Mouse (Mus musculus) stomach, postnatal 0 days (tissue): Measurements from ENCODE around the gene Gid8. TPM values are rescaled to one million over a fixed set of nuclear protein-coding genes. Genes with fewer than 3 reads are reported as not detected.

ENCODE experiments used
- ATAC-seq: fragments of 200-750 bp; cut with Nextera tagmentation; 2 replicates; pipeline ENCODE4 v1.8.0; 2017; ENCODE audit not compliant: low FRiP score, low TSS enrichment
- DNase-seq: peaks from one replicate; pipeline ENCODE4 v3.0.0-alpha.2; 2016; ENCODE audit warnings: low spot score
- H3K27ac ChIP-seq: fragments of 300-500 bp; sonication (generic); replicated peaks from 2 replicates; pipeline ENCODE4 v1.5.1; 2014; ENCODE audit warnings: mild to moderate bottlenecking, control low read depth
- H3K27me3 ChIP-seq: fragments of 300-500 bp; sonication (generic); 2 replicates; pipeline ENCODE4 v1.6.1; 2014; ENCODE audit warnings: low read length; ENCODE audit not compliant: control insufficient read depth, insufficient read depth
- H3K36me3 ChIP-seq: fragments of 300-500 bp; sonication (generic); 2 replicates; pipeline ENCODE4 v1.6.1; 2014; ENCODE audit warnings: low read length, mixed read lengths; ENCODE audit not compliant: control insufficient read depth, insufficient read depth
- H3K4me1 ChIP-seq: fragments of 300-500 bp; sonication (generic); replicated peaks from 2 replicates; pipeline ENCODE4 v1.6.1; 2014; ENCODE audit warnings: antibody characterized with exemption; ENCODE audit not compliant: control insufficient read depth, insufficient read depth
- H3K4me2 ChIP-seq: fragments of 300-500 bp; sonication (generic); replicated peaks from 2 replicates; pipeline ENCODE4 v1.6.1; 2014; ENCODE audit warnings: low read depth, mild to moderate bottlenecking, control low read depth, moderate library complexity
- H3K4me3 ChIP-seq: fragments of 300-500 bp; sonication (generic); 2 replicates; pipeline ENCODE4 v1.5.1; 2014; ENCODE audit warnings: low read depth, low read length, control low read depth
- H3K9ac ChIP-seq: fragments of 300-500 bp; sonication (generic); 2 replicates; pipeline ENCODE4 v1.6.1; 2014; ENCODE audit warnings: mild to moderate bottlenecking, low read length, control low read depth, mixed read lengths
- H3K9me3 ChIP-seq: fragments of 300-500 bp; sonication (generic); 2 replicates; pipeline ENCODE4 v1.6.1; 2016; ENCODE audit warnings: low read length; ENCODE audit not compliant: control insufficient read depth
- CTCF ChIP-seq: IDR thresholded peaks from 2 replicates; pipeline ENCODE4 v1.5.1; 2016; ENCODE audit warnings: antibody characterized with exemption, low read depth, mild to moderate bottlenecking, moderate library complexity
- EP300 ChIP-seq: optimal IDR thresholded peaks from 2 replicates; pipeline ENCODE3; 2016; ENCODE audit warnings: antibody characterized with exemption
- WGBS: fragments of 180-500 bp; shearing (Covaris S2); extraction: QIAGEN DNeasy Blood & Tissue Kit; methylation state at CpG from one replicate; pipeline ENCODE4 v1.1.7; 2014; 5-methylcytosine and 5-hydroxymethylcytosine counted together
- polyA plus RNA-seq: library from polyadenylated mRNA; unstranded; fragments of >200 nt; fragmentation: Nextera tagmentation; extraction: Ambion mirVana; gene quantifications from 2 replicates; pipeline ENCODE4 v1.2.1, GENCODE M21; 2015

Gene Gid8
- polyA plus RNA-seq, 1 experiment from 2014 or later = 60.7 TPM

DNA sequence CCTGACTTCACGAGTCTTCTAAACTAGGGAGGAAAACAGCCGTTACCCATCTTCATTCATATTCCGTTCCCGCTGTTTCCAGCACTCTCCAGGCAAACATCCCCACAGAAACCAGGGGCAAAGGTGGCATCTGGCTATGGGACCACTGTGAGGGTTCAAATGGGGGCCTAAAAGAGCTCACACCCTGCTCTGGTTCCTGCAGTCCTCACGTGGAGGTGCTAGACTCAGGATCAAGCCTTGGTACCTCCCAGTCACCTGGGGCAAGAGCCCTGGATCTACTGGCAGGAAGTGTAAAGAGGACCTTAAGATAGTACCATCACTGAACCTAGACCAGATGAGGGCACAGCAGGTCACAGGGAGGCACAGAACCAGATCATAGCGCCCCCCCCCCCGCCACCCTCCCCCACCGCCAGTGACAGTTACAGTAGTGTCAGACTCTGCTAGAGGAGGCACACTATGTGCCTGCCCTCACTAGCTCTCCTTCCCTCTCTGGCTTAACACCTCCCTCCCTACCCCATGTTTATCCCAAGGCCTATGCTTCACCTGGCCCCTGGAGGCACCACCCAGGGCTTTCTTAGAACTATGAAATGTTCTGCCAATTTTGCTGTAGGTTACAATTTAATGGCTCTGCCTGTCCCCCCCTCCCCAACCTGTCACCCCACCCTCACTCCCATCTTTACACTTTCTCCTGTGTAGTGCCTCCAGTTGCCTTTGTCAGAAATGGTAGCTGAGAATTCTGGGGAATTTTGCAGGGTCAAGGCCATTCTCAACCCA, 16.1 kb downstream of the Gid8 start:
- no peaks in the 10 kb centered on the region for H3K9me3 ChIP-seq
- H3K36me3 ChIP-seq = peaks cover 14% of the 10 kb centered on the region
- DNase-seq = no peak
- no peak overlapping the region for H3K4me3 ChIP-seq
- ATAC-seq = no peak
- no peak for TF ChIP-seq CTCF
- TF ChIP-seq EP300 = no peak
- no peaks in the 10 kb centered on the region; the same call in 1 of the 2 replicates for H3K4me1 ChIP-seq
- 0 out of 2 replicates have a peak overlapping the region, but pooled peaks have one; percentile 48 for H3K9ac ChIP-seq
- 17% methylated on average over 8 of the region's 8 CpGs for WGBS
- H3K27me3 ChIP-seq = no peaks in the 10 kb centered on the region
- peak overlapping the region; percentile 57 for H3K4me2 ChIP-seq
- H3K27ac ChIP-seq = no peak overlapping the region

DNA sequence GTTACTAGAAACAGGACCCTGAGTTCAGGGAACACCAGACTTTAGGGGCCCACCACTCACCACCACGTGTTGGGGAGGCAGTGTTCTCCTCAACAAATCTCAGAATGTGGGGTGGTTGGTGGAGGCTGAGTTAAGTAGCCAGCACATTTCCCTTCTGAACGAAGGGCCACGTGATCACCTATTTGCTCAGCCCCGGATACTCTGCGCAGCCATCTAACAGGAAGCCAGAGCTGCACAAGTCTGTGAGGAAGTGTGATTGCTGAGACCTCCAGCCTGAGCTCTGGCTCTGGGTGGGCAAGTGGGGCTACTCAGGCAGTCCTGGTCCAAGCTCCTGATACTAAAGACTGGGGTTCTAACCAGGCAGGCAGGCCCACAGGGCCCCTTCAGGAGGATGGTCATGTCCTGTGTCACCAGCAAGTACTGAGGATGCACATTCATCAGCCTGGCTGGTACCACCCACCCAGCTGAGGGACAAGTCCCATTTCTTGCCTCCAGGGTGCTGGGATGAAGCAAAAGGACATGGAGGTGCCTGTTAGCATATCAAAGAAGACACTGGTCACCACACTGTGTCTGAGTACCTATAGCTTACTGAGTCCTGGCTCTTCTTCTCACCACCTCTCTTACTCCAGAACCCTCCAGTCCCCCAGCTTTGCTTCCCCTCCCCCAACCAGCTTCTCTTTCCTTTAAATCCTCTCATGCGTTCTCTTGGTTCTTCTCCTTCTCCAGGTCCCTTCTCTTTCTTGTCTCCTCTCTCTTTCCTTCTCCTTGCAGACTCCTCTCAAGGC, 16.9 kb downstream of the Gid8 start:
- no peak overlapping the region for H3K27ac ChIP-seq
- no peaks in the 10 kb centered on the region for H3K9me3 ChIP-seq
- H3K9ac ChIP-seq = no peak overlapping the region
- no peaks in the 10 kb centered on the region; the same call in 1 of the 2 replicates for H3K4me1 ChIP-seq
- ATAC-seq (no peak), DNase-seq (no peak)
- 60% methylated on average over 6 of the region's 6 CpGs for WGBS
- no peak overlapping the region for H3K4me2 ChIP-seq
- H3K27me3 ChIP-seq = no peaks in the 10 kb centered on the region
- no peak overlapping the region for H3K4me3 ChIP-seq
- peaks cover 6% of the 10 kb centered on the region; the same call in 1 of the 2 replicates for H3K36me3 ChIP-seq
- no peak for TF ChIP-seq CTCF

DNA sequence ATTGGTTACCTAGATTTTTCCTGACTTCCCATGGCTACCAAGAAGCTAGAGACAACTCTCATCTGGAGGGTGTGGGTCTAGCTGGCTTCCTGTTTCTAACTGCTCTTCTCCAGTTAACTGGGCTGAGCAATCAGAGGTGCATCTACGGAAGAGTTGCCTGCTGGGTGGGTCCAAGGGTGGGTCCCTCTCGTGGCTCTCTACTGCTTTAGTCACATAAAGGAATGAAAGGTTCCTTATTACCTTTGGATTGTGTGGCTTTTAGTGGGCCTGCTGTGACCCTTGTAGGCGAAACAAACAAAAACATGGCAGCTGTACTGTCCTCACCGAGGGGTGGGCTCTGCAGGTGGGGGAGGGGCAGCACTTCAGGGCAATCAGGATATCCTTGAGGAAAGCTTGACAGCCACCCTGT, 17.7 kb downstream of the Gid8 start:
- no peaks in the 10 kb centered on the region for H3K9me3 ChIP-seq
- no peaks in the 10 kb centered on the region for H3K27me3 ChIP-seq
- no peaks in the 10 kb centered on the region for H3K36me3 ChIP-seq
- H3K4me2 ChIP-seq = no peak overlapping the region
- no peaks in the 10 kb centered on the region; the same call in 1 of the 2 replicates for H3K4me1 ChIP-seq
- ATAC-seq (no peak), DNase-seq (no peak)
- no peak overlapping the region for H3K4me3 ChIP-seq
- TF ChIP-seq CTCF = no peak
- TF ChIP-seq EP300 = no peak
- no peak overlapping the region for H3K9ac ChIP-seq
- 45% methylated on average over 4 of the region's 4 CpGs for WGBS
- H3K27ac ChIP-seq = no peak overlapping the region

DNA sequence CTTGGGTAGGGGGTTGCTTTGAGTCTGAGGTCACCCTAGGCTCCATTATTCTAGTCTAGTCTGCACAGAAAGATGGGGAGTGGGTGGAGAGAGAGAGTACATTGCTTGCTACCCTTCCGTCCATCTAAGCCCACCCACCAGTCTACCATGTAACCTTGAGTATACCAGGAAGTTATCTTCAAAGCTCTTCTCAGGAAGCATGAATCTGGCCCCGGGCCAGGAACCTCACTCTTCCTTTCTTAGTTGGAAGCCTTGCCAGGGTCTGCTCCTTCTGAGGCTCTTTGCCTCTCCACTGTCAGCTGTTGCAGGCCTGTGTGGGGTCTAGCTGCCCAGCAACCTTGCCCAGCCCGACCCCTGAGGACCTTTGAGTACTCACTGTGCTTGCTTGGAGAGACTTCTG, 21.1 kb downstream of the Gid8 start:
- 68% methylated on average over 3 of the region's 3 CpGs for WGBS
- Histone ChIP-seq H3K27me3 (no peaks in the 10 kb centered on the region), H3K9ac (no peak overlapping the region), H3K4me1 (no peaks in the 10 kb centered on the region), H3K9me3 (no peaks in the 10 kb centered on the region), H3K27ac (no peak overlapping the region), H3K4me3 (no peak overlapping the region), H3K4me2 (no peak overlapping the region), H3K36me3 (no peaks in the 10 kb centered on the region)
- no peak for TF ChIP-seq CTCF
- TF ChIP-seq EP300 = no peak
- no peak for DNase-seq
- no peak for ATAC-seq

DNA sequence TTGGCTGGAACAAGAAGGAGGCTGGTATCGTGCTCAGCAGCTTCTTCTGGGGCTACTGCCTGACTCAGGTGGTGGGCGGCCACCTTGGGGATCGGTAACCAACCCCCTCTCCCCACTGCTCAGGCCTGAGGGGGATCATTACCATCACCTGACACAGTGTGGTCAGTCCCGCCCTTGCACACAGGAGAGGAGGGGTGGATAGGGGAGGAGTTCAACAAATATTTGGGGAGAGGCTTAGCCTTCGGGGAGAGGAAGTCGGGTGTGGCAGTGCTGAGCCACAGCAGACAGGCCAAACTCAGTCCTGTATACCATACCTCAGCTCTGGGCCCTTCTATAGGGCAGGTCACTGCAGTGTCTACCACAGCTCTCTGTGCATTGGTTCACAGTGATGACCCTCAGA, 22.1 kb downstream of the Gid8 start:
- DNase-seq = peak; percentile 30

DNA sequence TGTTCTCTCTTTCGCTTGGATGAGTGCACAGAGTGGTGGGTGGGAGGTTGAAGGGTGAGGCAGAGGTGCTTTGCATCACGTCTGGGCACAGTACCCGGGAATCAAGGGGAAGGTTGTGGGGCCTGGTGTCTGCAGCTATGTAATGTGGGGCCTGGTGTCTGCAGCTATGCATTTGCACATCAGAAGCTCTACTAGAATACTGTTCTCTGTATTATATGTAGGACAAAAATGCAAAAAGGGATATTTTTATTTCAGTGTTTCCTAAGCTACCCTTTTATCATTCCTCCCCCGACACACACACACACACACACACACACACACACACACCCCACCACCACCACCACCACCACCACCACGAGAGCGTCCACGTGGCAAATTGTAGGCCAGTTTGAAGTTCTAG, 25.3 kb downstream of the Gid8 start:
- no peak for DNase-seq
- Histone ChIP-seq H3K4me3 (no peak overlapping the region), H3K9me3 (no peaks in the 10 kb centered on the region), H3K27me3 (no peaks in the 10 kb centered on the region), H3K4me2 (no peak overlapping the region), H3K4me1 (no peaks in the 10 kb centered on the region), H3K36me3 (no peaks in the 10 kb centered on the region), H3K9ac (no peak overlapping the region), H3K27ac (no peak overlapping the region)
- 78% methylated on average over 7 of the region's 7 CpGs for WGBS
- no peak for ATAC-seq
- no peak for TF ChIP-seq EP300
- no peak for TF ChIP-seq CTCF

More for the DNA sequence above, 22.1 kb downstream of the Gid8 start:
- no peak for TF ChIP-seq CTCF
- no peak for TF ChIP-seq EP300
- Histone ChIP-seq H3K4me2 (no peak overlapping the region), H3K36me3 (no peaks in the 10 kb centered on the region), H3K4me3 (no peak overlapping the region), H3K9ac (no peak overlapping the region), H3K27ac (no peak overlapping the region), H3K9me3 (no peaks in the 10 kb centered on the region), H3K4me1 (no peaks in the 10 kb centered on the region), H3K27me3 (no peaks in the 10 kb centered on the region)
- peak; percentile 55 for ATAC-seq
- 41% methylated on average over 6 of the region's 6 CpGs for WGBS
